Mouse (Mus musculus) mature B cell (primary cell): ENCODE results near the gene Frat2.

Experiments
- in situ Hi-C: fragments of 300-500 bp; cut with MboI; formaldehyde crosslinking; loops from 2 replicates; pipeline ENCODE4 v1.14.3; 2019

The Frat2 gene

GRCm38 (mm10) chr19:41846366-41847090, 1.4 kb downstream of the Frat2 start:
- in situ Hi-C loops: no loop called here

GRCm38 (mm10) chr19:41844345-41844744, 3.6 kb downstream of the Frat2 start:
- in situ Hi-C loops: no loop called here

DNA sequence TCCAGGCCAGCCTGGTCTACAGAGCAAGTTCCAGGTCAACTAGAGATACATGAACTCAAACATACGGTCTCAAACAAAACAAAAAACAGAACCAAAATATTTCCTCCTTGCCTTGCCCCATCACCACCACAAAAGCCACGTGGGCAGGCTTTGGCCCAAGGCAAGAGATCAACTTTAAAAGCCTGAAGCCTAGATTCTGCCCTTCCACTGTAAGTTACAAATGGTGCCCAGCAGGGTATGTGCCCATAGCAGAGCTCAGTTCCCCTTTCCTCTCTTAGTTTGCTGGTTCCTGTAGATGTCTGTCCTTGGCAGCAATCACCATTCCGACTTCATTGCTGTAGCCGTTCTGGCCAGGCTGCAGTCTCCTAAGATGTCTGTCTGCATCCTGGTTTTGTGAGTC, 5.2 kb downstream of the Frat2 start:
- in situ Hi-C loops: no loop called here

DNA sequence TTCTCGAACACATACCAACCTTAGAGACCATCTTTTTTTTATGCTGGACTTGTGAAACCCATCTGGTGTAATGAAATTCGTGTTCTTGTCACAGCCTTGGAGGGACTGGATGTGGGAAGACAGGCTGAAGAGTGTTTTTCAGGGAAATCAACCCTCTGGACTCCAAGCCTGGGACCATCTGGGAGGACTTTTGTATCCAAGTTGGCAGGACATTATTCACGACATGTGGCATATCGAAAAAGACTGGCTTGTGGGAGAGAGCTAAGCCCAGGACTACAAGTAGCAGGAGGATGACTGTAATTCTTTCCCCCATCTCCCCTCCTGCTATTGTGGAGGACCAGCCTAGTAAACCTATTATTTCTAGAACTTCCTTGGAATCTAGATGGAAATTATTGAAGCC, 5.7 kb downstream of the Frat2 start:
- in situ Hi-C loops: no loop called here

DNA sequence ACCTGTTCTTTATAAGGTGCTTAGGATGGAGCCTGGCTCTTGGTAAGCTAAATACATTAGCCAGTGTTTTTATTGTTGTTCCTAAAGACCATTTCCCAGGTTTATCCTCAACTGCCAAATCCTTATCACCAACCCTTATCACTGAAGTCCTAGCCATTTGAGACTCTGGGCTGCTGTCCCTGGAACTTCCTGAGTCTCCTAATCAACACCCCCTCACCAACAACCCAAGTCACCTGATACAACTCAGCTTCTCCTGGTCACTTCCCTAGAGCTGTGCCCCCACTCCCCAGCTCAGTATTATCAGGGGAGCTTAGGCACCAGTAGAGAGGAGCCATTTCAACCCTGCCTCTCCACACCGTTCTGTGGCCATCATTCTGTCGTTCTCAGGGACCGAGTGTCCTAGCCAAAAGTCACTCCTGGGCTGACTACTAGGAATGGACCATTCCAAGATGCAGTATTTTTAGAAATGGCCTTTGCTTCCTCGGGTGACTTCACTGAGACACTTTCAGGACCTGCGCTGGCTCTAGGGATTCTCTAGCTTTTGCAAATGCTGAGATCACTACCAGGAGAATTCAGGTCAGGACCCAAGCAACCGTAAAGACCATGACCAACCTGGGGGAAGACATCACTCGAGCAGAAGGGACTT, 6.7 kb downstream of the Frat2 start:
- in situ Hi-C loops: no loop called here

DNA sequence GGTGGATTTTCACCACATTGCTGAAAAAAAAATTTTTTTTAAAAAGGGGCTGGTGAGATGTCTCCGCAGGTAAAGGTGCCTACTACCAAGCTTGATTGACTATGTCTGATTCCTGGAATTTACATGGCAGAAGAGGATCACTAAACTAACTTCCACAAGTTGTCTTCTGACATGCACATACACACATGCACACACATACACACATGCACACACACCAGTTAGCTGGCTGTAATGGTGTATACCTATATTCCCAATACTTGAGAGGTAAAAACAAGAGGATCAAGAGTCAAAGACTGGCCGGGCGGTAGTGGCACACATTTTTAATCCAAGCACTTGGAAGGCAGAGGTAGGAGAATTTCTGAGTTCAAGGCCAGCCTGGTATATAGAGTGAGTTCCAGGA, 8.2 kb downstream of the Frat2 start:
- in situ Hi-C loops: no loop called here

GRCm38 (mm10) chr19:41838808-41839207, 9.1 kb downstream of the Frat2 start:
- in situ Hi-C loops: no loop called here

GRCm38 (mm10) chr19:41837917-41838261, 10.0 kb downstream of the Frat2 start:
- in situ Hi-C loops: no loop called here

DNA sequence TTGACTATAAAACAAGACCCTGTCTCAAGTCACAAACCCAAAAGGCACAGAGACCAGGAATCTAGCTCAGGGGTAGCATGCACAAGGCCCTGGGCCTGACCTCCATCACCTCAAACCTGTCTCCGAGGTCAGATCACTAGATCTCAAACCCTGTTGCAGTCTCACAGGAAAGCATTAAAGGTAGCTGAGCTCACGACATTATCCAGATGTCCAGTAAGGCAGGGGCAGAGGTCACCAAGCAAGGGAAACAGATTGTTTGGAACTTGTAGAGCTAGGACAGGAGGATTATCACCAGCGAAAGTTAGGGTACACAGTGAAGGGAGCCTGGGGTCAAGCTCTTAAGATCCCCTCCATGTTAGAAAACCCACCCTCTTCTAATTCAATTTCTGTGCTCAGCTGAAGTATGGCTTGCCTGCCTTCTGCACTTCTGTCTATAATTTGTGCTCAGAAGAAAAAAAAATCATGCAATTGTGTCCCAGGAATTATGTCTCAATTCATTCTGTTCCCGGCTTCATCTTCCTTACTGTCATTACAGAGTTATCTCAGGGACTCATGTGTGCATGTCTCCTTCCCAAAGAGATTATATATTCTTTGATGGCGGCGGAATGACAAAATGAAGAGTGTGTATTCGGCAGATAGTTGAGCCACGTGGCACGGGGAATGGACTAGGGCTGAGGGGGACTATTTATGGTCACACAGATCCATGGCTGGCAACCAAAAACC, 10.6 kb downstream of the Frat2 start:
- in situ Hi-C loops: no loop called here

DNA sequence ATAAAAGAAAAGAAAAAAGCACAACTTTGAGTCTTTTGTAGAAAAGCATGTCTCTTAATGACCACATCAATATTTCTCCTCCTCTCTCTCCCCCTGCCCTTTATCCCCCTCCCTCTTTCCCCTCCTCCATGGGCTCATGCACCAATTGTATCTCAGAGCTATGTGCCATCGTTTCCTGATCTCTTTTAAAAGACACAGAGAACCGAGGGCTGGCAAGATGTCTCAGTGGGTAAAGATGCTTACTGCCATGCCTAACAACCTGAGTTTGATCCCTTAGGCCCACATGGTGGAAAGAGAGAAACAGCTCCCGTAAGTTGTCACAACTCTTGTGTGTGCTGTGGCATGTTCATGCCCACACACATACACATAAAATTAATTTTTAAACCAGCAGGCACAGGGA, 11.2 kb downstream of the Frat2 start:
- in situ Hi-C loops: no loop called here

- in situ Hi-C loops: no loop called here
These were observed 12.1 kb downstream of the Frat2 start for GRCm38 (mm10) chr19:41835816-41836215.

DNA sequence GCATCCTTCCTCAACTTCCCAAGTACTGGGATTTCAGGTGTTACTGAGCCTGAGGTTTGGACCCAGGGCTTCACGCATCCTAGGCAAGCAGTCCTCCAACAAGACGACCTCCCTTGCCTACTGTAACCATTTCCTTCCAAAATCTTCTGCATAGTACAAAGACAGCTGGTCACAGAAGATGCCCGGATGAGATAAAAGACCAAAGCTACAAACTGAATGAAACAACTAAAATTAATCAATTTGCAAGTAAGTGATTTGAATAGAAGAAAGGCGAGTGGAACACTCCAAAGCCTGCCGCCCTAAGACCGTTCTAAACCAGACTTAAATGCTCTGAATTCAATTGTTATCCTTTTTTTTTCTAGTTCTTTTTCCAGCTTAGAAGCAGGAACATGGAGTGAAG, 12.5 kb downstream of the Frat2 start:
- in situ Hi-C loops: no loop called here

GRCm38 (mm10) chr19:41832501-41833201, 15.3 kb downstream of the Frat2 start:
- in situ Hi-C loops: no loop called here

- in situ Hi-C loops: no loop called here
These were observed 16.1 kb downstream of the Frat2 start for GRCm38 (mm10) chr19:41831718-41832391.

DNA sequence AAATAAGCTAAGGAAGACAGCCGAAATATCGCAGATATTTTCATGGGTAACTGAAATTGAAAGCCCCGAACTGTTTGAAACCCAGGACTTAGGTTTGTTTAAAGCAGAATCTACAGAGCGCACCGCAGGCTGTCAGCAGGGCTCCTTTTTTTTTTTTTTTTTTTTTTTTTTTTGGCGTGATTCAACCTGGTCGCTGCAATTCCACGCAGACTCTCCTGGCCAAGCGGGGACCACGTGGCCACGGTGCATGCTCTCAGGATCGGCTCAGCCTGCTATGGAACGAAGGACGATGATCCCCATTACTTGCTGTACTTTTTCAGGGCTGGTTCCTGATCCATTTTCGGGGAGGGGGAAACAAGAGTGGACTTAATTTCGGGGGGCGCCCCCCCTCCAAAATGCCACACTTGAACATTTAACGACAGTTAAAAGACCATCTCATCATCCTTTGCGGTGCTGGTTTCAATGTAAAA, 16.8 kb downstream of the Frat2 start:
- in situ Hi-C loops: no loop called here

- in situ Hi-C loops: no loop called here
These were observed 17.6 kb downstream of the Frat2 start for GRCm38 (mm10) chr19:41830106-41831031.

- in situ Hi-C loops: no loop called here
These were observed 18.4 kb downstream of the Frat2 start, which contains the start of gene Frat1 for GRCm38 (mm10) chr19:41829381-41830105. Gene Frat1, plus strand, starts transcription at chr19:41829970.

- in situ Hi-C loops: no loop called here
These were observed 19.0 kb downstream of the Frat2 start for GRCm38 (mm10) chr19:41828941-41829340.

GRCm38 (mm10) chr19:41826529-41826928, 21.4 kb downstream of the Frat2 start:
- in situ Hi-C loops: no loop called here

DNA sequence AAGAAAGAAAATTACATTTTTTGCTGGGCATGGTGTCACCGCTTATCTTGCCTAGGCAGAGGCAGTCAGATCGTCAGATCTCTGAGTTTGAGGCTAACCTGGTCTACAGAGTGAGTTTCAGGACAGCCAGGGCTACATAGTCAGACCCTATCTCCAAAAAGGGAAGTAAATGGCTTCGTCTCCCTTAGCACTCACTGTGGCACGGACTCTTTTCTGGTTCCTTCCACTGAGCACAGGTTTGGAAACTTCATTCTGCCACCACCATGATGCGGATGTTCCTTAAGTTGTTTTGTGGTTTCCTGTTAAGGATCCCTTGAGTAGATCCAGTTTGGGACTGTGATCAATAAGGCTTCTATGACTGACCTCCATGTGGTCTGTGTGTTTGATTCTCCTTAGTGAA, 23.0 kb downstream of the Frat2 start:
- in situ Hi-C loops: no loop called here
